Mouse (Mus musculus) ES-E14 (cell line): Measurements from ENCODE around the gene Dnajb14. TPM values are rescaled to one million over a fixed set of nuclear protein-coding genes. Genes with fewer than 3 reads are reported as not detected.
A peak's percentile ranks its signal among the peaks of the same experiment; 100 is the strongest.

Source experiments
- DNase-seq: peaks from one replicate; pipeline ENCODE4 v3.0.0-alpha.2; 2013; ENCODE audit warnings: low read depth, low spot score
- H3K27ac ChIP-seq: 2 replicates; pipeline ENCODE4 v1.5.1; 2012; ENCODE audit warnings: low read depth, mild to moderate bottlenecking, low read length, moderate library complexity, mixed read lengths; ENCODE audit not compliant: poor library complexity, insufficient read depth, severe bottlenecking
- H3K36me3 ChIP-seq: 2 replicates; pipeline ENCODE4 v1.6.1; 2012; ENCODE audit warnings: mild to moderate bottlenecking, low read length, moderate library complexity, mixed read lengths; ENCODE audit not compliant: control insufficient read depth, poor library complexity, insufficient read depth, severe bottlenecking
- H3K4me1 ChIP-seq, 2 experiments: fragments of 150-350 bp in 1 of 2; sonication (generic) in 1 of 2; 2 replicates each; pipeline ENCODE4 v1.6.1; 2012; ENCODE audit warnings: low read length in 2 of 2, mild to moderate bottlenecking in 1 of 2, mixed read lengths in 1 of 2; ENCODE audit not compliant: control insufficient read depth in 2 of 2, insufficient read depth in 2 of 2, poor library complexity in 1 of 2
- H3K4me3 ChIP-seq, 2 experiments: fragments of 150-350 bp in 1 of 2; sonication (generic) in 1 of 2; 2 replicates each; pipeline ENCODE4 v1.5.1; 2012; ENCODE audit warnings: low read length in 2 of 2, low read depth in 1 of 2, mild to moderate bottlenecking in 1 of 2, mixed read lengths in 1 of 2; ENCODE audit not compliant: insufficient read depth in 1 of 2, poor library complexity in 1 of 2, severe bottlenecking in 1 of 2
- H3K9ac ChIP-seq: 2 replicates; pipeline ENCODE4 v1.6.1; 2012; ENCODE audit warnings: low read depth, mild to moderate bottlenecking, low read length, mixed read lengths; ENCODE audit not compliant: poor library complexity, insufficient read depth, severe bottlenecking
- H3K9me3 ChIP-seq: fragments of 150-350 bp; sonication (generic); 2 replicates; pipeline ENCODE4 v1.6.1; 2012; ENCODE audit warnings: low read depth, mild to moderate bottlenecking, low read length; ENCODE audit not compliant: control insufficient read depth, insufficient read depth
- CHD2 ChIP-seq: IDR thresholded peaks from 2 replicates; pipeline ENCODE4 v1.6.1; 2014; ENCODE audit warnings: mild to moderate bottlenecking, low read depth, low read length, inconsistent platforms
- HCFC1 ChIP-seq: IDR thresholded peaks from 2 replicates; pipeline ENCODE4 v1.6.1; 2012; ENCODE audit warnings: low read length, inconsistent platforms, borderline replicate concordance; ENCODE audit not compliant: insufficient read depth
- MAFK ChIP-seq: IDR thresholded peaks from 2 replicates; pipeline ENCODE4 v1.6.1; 2014; ENCODE audit warnings: mild to moderate bottlenecking, low read depth, low read length, inconsistent platforms; ENCODE audit not compliant: insufficient read depth
- ZC3H11A ChIP-seq: IDR thresholded peaks from 2 replicates; pipeline ENCODE4 v1.6.1; 2012; ENCODE audit warnings: low read depth, mild to moderate bottlenecking, inconsistent platforms, low read length, borderline replicate concordance
- ZNF384 ChIP-seq: IDR thresholded peaks from 2 replicates; pipeline ENCODE4 v1.6.1; 2012; ENCODE audit warnings: low read depth, low read length, inconsistent platforms
- in situ Hi-C, 2 experiments: fragments of 600-800 bp; cut with MboI; formaldehyde crosslinking; loops; one replicate each; pipeline ENCODE4 v1.15.1; 2025; ENCODE audit warnings: low sequenced_read_pairs in 2 of 2, inconsistent platforms in 1 of 2; ENCODE audit not compliant: unreplicated experiment in 2 of 2
- total RNA-seq: library from RNA; depleted of rRNA; stranded (reverse); fragments of 300-350 nt; gene quantifications from 2 replicates; pipeline ENCODE4 v1.2.3, GENCODE M21; 2012

Gene Dnajb14
- total RNA-seq, 1 experiment = 5.1 TPM

DNA sequence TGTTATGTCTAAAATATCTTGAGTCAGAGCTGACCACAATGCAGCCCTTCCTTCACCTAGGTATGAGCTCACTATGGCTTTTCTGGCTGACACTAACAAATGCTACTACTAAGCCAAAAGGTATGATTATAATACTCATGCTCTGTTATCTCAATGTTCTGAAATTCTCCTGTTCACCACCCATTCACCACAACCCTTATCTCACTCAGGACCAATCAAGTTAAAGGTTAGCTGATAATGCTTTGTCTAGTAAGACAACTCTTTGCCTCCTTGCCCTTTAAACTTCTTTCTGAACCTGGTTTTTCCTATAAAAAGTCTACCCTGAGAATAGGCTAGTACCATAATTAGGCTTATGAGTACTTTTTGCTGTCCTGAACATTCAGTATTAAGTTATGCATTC, 29.3 kb upstream of the Dnajb14 start:
- Histone ChIP-seq H3K27ac (no peak overlapping the region), H3K4me3 (no peak overlapping the region), H3K9ac (no peak overlapping the region), H3K36me3 (no peaks in the 10 kb centered on the region), H3K9me3 (no peaks in the 10 kb centered on the region), H3K4me1 (peaks cover 4 to 5% of the 10 kb centered on the region in 2 experiments; a peak in 3 of 4 replicates)
- in situ Hi-C loops = no loop called here
- TF ChIP-seq MAFK (no peak), HCFC1 (no peak), ZNF384 (no peak), ZC3H11A (no peak), CHD2 (no peak)
- DNase-seq = no peak

DNA sequence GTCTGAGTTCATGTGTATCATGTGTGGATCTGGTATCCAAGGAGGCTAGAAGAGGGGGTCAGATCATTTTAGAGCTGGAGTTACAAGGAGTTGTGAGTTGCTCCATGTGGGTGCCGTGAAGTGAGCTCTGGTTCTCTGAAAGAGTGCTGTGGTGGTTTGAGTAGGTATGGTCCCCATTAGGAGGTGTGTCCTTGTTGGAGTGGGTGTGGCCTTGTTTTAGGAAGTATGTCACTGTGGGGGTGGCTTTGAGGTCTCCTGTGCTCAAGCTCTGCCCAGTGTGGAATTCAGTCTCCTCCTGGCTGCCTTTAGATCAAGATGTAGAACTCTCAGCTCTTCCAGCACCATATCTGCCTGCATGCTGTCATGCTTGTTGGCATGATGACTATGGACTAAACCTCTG, 24.5 kb upstream of the Dnajb14 start:
- in situ Hi-C loops = no loop called here
- no peaks in the 10 kb centered on the region for H3K9me3 ChIP-seq

DNA sequence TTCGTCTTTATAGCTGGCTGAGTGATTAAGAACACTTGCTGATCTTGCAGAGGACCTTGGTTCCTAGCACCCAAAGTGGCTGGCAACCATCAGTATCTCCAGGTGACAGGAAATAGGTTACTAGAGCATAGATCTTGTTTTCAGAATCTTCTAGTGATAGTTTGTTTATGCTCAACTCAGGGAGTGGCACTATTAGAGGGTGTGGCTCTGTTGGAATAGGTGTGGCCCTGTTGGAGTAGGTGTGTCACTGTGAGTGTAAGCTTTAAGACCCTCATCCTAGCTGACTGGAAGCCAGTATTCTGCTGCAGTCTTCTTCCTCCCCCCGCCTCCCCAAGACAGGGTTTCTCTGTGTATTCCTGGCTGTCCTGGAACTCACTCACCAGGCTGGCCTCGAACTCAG, 23.2 kb upstream of the Dnajb14 start:
- DNase-seq = no peak
- in situ Hi-C loops = no loop called here
- H3K36me3 ChIP-seq = no peaks in the 10 kb centered on the region
- H3K4me1 ChIP-seq = peaks cover 7 to 14% of the 10 kb centered on the region in 2 experiments; a peak in 2 of 4 replicates
- no peak overlapping the region for H3K4me3 ChIP-seq
- no peak overlapping the region for H3K27ac ChIP-seq
- H3K9me3 ChIP-seq = no peaks in the 10 kb centered on the region
- H3K9ac ChIP-seq = no peak overlapping the region
- TF ChIP-seq CHD2 (no peak), HCFC1 (no peak), ZNF384 (no peak)

More for the DNA sequence above, 24.5 kb upstream of the Dnajb14 start:
- no peak for DNase-seq
- Histone ChIP-seq H3K4me1 (peaks cover 7 to 12% of the 10 kb centered on the region in 2 experiments; a peak in 2 of 4 replicates), H3K9ac (no peak overlapping the region), H3K36me3 (no peaks in the 10 kb centered on the region), H3K27ac (no peak overlapping the region), H3K4me3 (no peak overlapping the region)
- TF ChIP-seq CHD2 (no peak), ZC3H11A (no peak), ZNF384 (no peak), HCFC1 (no peak), MAFK (no peak)

DNA sequence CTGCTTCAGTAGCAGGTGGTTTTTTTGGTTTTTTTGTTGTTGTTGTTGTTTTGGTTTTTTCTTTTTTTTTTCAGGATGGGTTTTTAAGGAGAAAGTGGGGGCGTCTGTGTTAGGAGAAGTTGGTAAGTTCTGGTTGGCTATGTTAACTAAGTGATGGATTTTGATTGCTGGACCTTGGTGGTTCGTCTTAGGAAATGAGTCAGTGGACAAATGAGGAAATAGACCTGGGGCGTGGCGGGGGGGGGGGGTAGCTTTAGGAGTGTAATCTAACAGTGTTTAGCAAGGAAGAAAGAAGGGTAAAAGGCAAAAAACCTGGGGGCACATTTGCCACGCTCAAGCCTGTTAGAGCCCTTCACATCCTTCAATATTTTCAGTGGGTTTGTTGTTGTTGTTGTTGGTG, 20.9 kb upstream of the Dnajb14 start:
- Histone ChIP-seq H3K4me1 (peaks cover 7 to 14% of the 10 kb centered on the region in 2 experiments; a peak in 3 of 4 replicates), H3K9ac (no peak overlapping the region; the same call in 1 of the 2 replicates), H3K27ac (no peak overlapping the region; the same call in 1 of the 2 replicates), H3K36me3 (no peaks in the 10 kb centered on the region), H3K4me3 (no peak overlapping the region), H3K9me3 (no peaks in the 10 kb centered on the region)
- in situ Hi-C loops = no loop called here
- no peak for TF ChIP-seq ZNF384
- TF ChIP-seq CHD2 = no peak
- TF ChIP-seq MAFK = no peak
- TF ChIP-seq ZC3H11A = no peak
- no peak for TF ChIP-seq HCFC1
- no peak for DNase-seq

DNA sequence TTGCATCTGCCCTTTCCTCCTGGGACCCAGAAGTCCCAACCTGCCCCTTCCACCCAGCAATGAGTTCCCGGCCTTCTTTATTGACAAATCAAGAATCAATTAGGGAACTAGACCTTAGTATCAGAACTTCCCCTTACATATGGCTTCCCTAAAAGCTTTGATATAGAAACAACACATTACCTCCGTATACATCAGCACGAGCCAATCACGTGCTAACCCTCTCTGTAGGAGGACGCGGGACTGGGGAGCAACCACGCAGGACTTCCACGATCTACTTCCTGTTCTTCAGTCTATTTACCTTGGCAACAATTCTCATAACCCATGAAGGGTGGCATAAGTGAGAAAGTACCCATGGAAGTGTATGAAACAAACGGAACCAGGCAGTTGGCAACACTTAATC, 19.1 kb upstream of the Dnajb14 start:
- Histone ChIP-seq H3K4me1 (peaks cover 7 to 12% of the 10 kb centered on the region in 2 experiments; a peak in 3 of 4 replicates), H3K9me3 (no peaks in the 10 kb centered on the region), H3K9ac (peak overlapping the region; percentile 40; the same call in 1 of the 2 replicates), H3K27ac (peak overlapping the region; percentile 57), H3K36me3 (no peaks in the 10 kb centered on the region), H3K4me3 (0 out of 4 replicates have a peak overlapping the region, but pooled peaks of 1 of the 2 experiments have one; percentile 32)
- DNase-seq = no peak
- no peak for TF ChIP-seq MAFK
- TF ChIP-seq ZC3H11A = no peak
- TF ChIP-seq HCFC1 = no peak
- no peak for TF ChIP-seq CHD2
- TF ChIP-seq ZNF384 = no peak
- in situ Hi-C loops = no loop called here
